Mouse (Mus musculus) adrenal gland, postnatal 36 days (tissue): ENCODE data around the gene Coq2. TPM values are rescaled to one million over a fixed set of nuclear protein-coding genes. Genes with fewer than 3 reads are reported as not detected.

Source experiments
- DNase-seq, 2 experiments: peaks; one replicate each; pipeline ENCODE4 v3.0.0; 2021; ENCODE audit warnings: mixed read lengths in 1 of 2
- total RNA-seq, 2 experiments: library from RNA; stranded (reverse); gene quantifications; 2 replicates each; pipeline ENCODE4 v1.2.3; 2021

Gene Coq2
- total RNA-seq, 2 experiments from 2014 or later, result 68.4 to 72.6 TPM

- DNase-seq, result no peak
Measured at GRCm38 (mm10) chr5:100663011-100663410, 11.9 kb downstream of the Coq2 start.

- no peak for DNase-seq
Measured at GRCm38 (mm10) chr5:100658460-100658859, 16.5 kb downstream of the Coq2 start.

GRCm38 (mm10) chr5:100656352-100656751, 18.6 kb downstream of the Coq2 start:
- DNase-seq, result no peak

GRCm38 (mm10) chr5:100652327-100652726, 22.6 kb downstream of the Coq2 start:
- no peak for DNase-seq

GRCm38 (mm10) chr5:100651486-100651885, 23.5 kb downstream of the Coq2 start:
- DNase-seq, result no peak

- DNase-seq, result no peak
Measured at GRCm38 (mm10) chr5:100650969-100651368, 24.0 kb downstream of the Coq2 start.

GRCm38 (mm10) chr5:100648546-100648945, 26.4 kb downstream of the Coq2 start:
- DNase-seq, result no peak

GRCm38 (mm10) chr5:100648046-100648445, 26.9 kb downstream of the Coq2 start:
- DNase-seq, result no peak

- DNase-seq, result no peak
Measured at GRCm38 (mm10) chr5:100646558-100646957, 28.4 kb downstream of the Coq2 start.

- peak; percentile 19 to 60 for DNase-seq
Measured at GRCm38 (mm10) chr5:100643991-100644535, 30.9 kb downstream of the Coq2 start.

GRCm38 (mm10) chr5:100643253-100643990, 31.5 kb downstream of the Coq2 start:
- peak in 1 of 2 experiments; percentile 27 for DNase-seq

GRCm38 (mm10) chr5:100642316-100642715, 32.6 kb downstream of the Coq2 start:
- DNase-seq, result no peak

- no peak for DNase-seq
Measured at GRCm38 (mm10) chr5:100638483-100638882, 36.5 kb downstream of the Coq2 start.

- peak; percentile 20 to 52 for DNase-seq
Measured at GRCm38 (mm10) chr5:100636794-100637544, 38.0 kb downstream of the Coq2 start.

GRCm38 (mm10) chr5:100635908-100636307, 39.0 kb downstream of the Coq2 start:
- DNase-seq, result no peak

GRCm38 (mm10) chr5:100634885-100635478, 40.0 kb downstream of the Coq2 start:
- DNase-seq, result no peak

GRCm38 (mm10) chr5:100632540-100633129, 42.3 kb downstream of the Coq2 start:
- DNase-seq, result peak in 1 of 2 experiments; percentile 20

GRCm38 (mm10) chr5:100628807-100629206, 46.1 kb downstream of the Coq2 start:
- no peak for DNase-seq

GRCm38 (mm10) chr5:100626526-100626925, 48.4 kb downstream of the Coq2 start:
- no peak for DNase-seq

- DNase-seq, result no peak
Measured at GRCm38 (mm10) chr5:100624743-100625360, 50.1 kb downstream of the Coq2 start.

GRCm38 (mm10) chr5:100622509-100623163, 52.3 kb downstream of the Coq2 start:
- DNase-seq, result no peak
